Mouse (Mus musculus): ENCODE results near the gene Rassf4.

DNA sequence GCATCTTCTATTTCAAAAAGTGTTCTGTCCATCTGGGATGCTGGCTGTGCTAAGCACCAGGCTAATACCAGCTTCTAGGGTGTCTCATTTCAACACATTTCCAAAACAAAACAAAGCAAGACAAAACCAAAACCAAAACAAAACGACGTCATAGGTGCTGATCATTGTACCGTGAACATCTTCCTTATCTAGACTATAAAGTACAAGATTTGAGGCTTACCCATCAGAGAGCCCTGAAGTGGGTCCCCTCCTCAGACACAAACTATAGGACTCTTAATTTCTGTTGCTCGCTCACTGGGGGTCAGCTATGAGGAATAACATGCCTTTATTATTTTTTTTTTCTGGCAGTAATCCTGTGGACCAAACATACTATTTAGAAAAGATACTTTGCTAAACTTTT is 19.9 kb upstream of the Rassf4 start:
- TF ChIP-seq GATA1 (IDR thresholded peaks at IDR 0.05; ENCODE audit: borderline replicate concordance, low read length) (no peak), FLI1 (IDR thresholded peaks at IDR 0.05; ENCODE audit: low read length) (no peak)
